Mouse (Mus musculus): ENCODE measurements at regions not wholly inside any gene's neighbourhood (a gene's known extent, or its start where the extent isn't known, plus 50 kb on each side); places are given as distances from the start of the nearest gene placed in this dataset.
A peak's percentile ranks its signal among the peaks of the same experiment; 100 is the strongest.
"Not testable (repeated sequence)": the region's sequence is repeated elsewhere in the genome, so short reads cannot be mapped to it uniquely, and the experiment has no call there.

GRCm38 (mm10) chr16:29746245-29746644 is 167.1 kb downstream of the Opa1 start:
- no peak for DNase-seq (ENCODE audit: low read depth)
- no peak for TF ChIP-seq POLR2A (IDR thresholded peaks at IDR 0.05; ENCODE audit: borderline replicate concordance, extremely low read depth, insufficient read depth, insufficient read length, poor library complexity, severe bottlenecking)
- no peak for TF ChIP-seq CTCF (IDR thresholded peaks at IDR 0.05; ENCODE audit: borderline replicate concordance, extremely low read depth, insufficient read depth, insufficient read length)

- DNase-seq (ENCODE audit: low read depth) = no peak
- TF ChIP-seq POLR2A (IDR thresholded peaks at IDR 0.05; ENCODE audit: borderline replicate concordance, extremely low read depth, insufficient read depth, insufficient read length, poor library complexity, severe bottlenecking) (no peak), CTCF (IDR thresholded peaks at IDR 0.05; ENCODE audit: borderline replicate concordance, extremely low read depth, insufficient read depth, insufficient read length) (no peak)
Measured at GRCm38 (mm10) chr16:29749167-29749566, 170.0 kb downstream of the Opa1 start.

- peak; percentile 19 for DNase-seq (ENCODE audit: low read depth)
- TF ChIP-seq POLR2A (IDR thresholded peaks at IDR 0.05; ENCODE audit: borderline replicate concordance, extremely low read depth, insufficient read depth, insufficient read length, poor library complexity, severe bottlenecking) = no peak
- TF ChIP-seq CTCF (IDR thresholded peaks at IDR 0.05; ENCODE audit: borderline replicate concordance, extremely low read depth, insufficient read depth, insufficient read length) = no peak
Measured at GRCm38 (mm10) chr16:29754579-29755199, 175.6 kb downstream of the Opa1 start.

GRCm38 (mm10) chr16:29758246-29758645 is 179.1 kb downstream of the Opa1 start:
- no peak for DNase-seq (ENCODE audit: low read depth)
- no peak for TF ChIP-seq POLR2A (IDR thresholded peaks at IDR 0.05; ENCODE audit: borderline replicate concordance, extremely low read depth, insufficient read depth, insufficient read length, poor library complexity, severe bottlenecking)
- no peak for TF ChIP-seq CTCF (IDR thresholded peaks at IDR 0.05; ENCODE audit: borderline replicate concordance, extremely low read depth, insufficient read depth, insufficient read length)

GRCm38 (mm10) chr16:29759416-29759815 is 180.3 kb downstream of the Opa1 start:
- DNase-seq (ENCODE audit: low read depth) = no peak
- TF ChIP-seq POLR2A (IDR thresholded peaks at IDR 0.05; ENCODE audit: borderline replicate concordance, extremely low read depth, insufficient read depth, insufficient read length, poor library complexity, severe bottlenecking) = no peak
- no peak for TF ChIP-seq CTCF (IDR thresholded peaks at IDR 0.05; ENCODE audit: borderline replicate concordance, extremely low read depth, insufficient read depth, insufficient read length)

- TF ChIP-seq CTCF (IDR thresholded peaks at IDR 0.05; ENCODE audit: borderline replicate concordance, extremely low read depth, insufficient read depth, insufficient read length) (no peak), POLR2A (IDR thresholded peaks at IDR 0.05; ENCODE audit: borderline replicate concordance, extremely low read depth, insufficient read depth, insufficient read length, poor library complexity, severe bottlenecking) (no peak)
Measured at GRCm38 (mm10) chr16:29760627-29761026, 181.5 kb downstream of the Opa1 start.

GRCm38 (mm10) chr16:29761779-29762277 is 182.7 kb downstream of the Opa1 start:
- no peak for TF ChIP-seq POLR2A (IDR thresholded peaks at IDR 0.05; ENCODE audit: borderline replicate concordance, extremely low read depth, insufficient read depth, insufficient read length, poor library complexity, severe bottlenecking)
- TF ChIP-seq CTCF (IDR thresholded peaks at IDR 0.05; ENCODE audit: borderline replicate concordance, extremely low read depth, insufficient read depth, insufficient read length) = no peak

More at GRCm38 (mm10) chr16:29760627-29761026, 181.5 kb downstream of the Opa1 start:
- no peak for DNase-seq (ENCODE audit: low read depth)

GRCm38 (mm10) chr16:29764376-29764775 is 185.2 kb downstream of the Opa1 start:
- TF ChIP-seq POLR2A (IDR thresholded peaks at IDR 0.05; ENCODE audit: borderline replicate concordance, extremely low read depth, insufficient read depth, insufficient read length, poor library complexity, severe bottlenecking) = no peak
- TF ChIP-seq CTCF (IDR thresholded peaks at IDR 0.05; ENCODE audit: borderline replicate concordance, extremely low read depth, insufficient read depth, insufficient read length) = no peak
- no peak for DNase-seq (ENCODE audit: low read depth)

More at GRCm38 (mm10) chr16:29761779-29762277, 182.7 kb downstream of the Opa1 start:
- peak; percentile 71 for DNase-seq (ENCODE audit: low read depth)

GRCm38 (mm10) chr16:29765801-29766200 is 186.7 kb downstream of the Opa1 start:
- not testable (repeated sequence) for DNase-seq (ENCODE audit: low read depth)

GRCm38 (mm10) chr16:29771320-29771719 is 192.2 kb downstream of the Opa1 start:
- DNase-seq (ENCODE audit: low read depth) = no peak
- TF ChIP-seq CTCF (IDR thresholded peaks at IDR 0.05; ENCODE audit: borderline replicate concordance, extremely low read depth, insufficient read depth, insufficient read length) (no peak), POLR2A (IDR thresholded peaks at IDR 0.05; ENCODE audit: borderline replicate concordance, extremely low read depth, insufficient read depth, insufficient read length, poor library complexity, severe bottlenecking) (no peak)

- DNase-seq (ENCODE audit: low read depth) = peak; percentile 52
- TF ChIP-seq POLR2A (IDR thresholded peaks at IDR 0.05; ENCODE audit: borderline replicate concordance, extremely low read depth, insufficient read depth, insufficient read length, poor library complexity, severe bottlenecking) = no peak
- TF ChIP-seq CTCF (IDR thresholded peaks at IDR 0.05; ENCODE audit: borderline replicate concordance, extremely low read depth, insufficient read depth, insufficient read length) = no peak
Measured at GRCm38 (mm10) chr16:29771728-29772608, 192.8 kb downstream of the Opa1 start.

Measured in brain, embryonic 14.5 days (tissue).